In the genomic region with DNA sequence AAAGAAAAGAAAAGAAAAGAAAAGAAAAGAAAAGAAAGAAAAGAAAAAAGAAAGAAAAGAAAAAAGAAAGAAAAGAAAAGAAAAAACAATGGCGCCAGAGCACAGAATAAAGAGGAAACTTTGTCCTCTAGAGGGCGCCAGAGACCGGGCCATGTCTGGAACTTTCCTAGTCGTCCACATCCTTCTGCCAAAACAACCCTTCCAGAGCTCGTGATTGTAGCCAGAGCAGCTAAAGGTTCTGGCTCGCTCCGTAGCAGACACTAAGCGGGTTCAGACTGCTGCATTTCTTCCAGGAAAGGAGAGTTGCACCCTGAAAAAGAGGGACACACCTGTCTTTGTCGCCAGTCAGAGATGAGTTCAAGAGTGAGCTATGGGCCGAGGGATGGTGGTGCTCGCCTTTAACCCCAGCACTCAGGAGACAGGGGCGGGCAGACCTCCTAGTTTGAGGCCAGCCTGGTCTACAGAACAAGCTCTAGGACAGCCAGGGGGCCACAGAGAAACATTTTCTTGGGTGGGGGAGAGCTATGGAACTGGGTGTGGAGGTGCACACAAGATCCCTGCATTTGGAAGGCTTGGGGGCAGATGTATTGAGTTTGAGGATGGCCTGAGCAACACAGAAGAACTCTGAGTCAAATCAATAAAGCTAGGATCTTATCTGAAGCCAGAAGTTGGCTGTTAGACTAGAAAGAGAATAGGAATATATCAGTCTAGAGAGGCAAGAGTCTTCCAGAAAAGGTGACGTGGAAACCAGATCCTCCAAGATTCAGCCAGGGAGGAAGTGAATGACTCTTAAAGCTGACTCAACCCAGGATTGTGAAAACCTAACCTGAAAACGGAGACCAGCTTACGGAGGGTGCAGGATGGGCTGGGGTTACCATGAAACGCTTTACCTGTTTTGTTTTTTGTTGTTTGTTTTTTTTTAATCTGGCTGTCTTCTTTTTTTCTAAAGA, we compare ENCODE assay signal across 8 mouse cellular contexts. TPM values are rescaled to one million over a fixed set of nuclear protein-coding genes. Genes with fewer than 3 reads are reported as not detected.
DNase-seq lines count a peak whose midpoint lies in the region; ATAC-seq and TF ChIP-seq lines count a peak whose summit lies in the region.

No protein-coding gene starts in this region.

- no peak overlapping the region for H3K4me3 ChIP-seq in cortical plate, adult 2 months (ENCODE audit: insufficient read depth, low read length)

- intact Hi-C loops in left cerebral cortex, postnatal 10 days (cut with DNase I): loop anchor here (1.0 kb wide), 1 partner anchor 68 kb away; no protein-coding TSS in a partner anchor

- peak; percentile 80 for ATAC-seq in inflammation-experienced regulatory T-cells, adult 6 months
- ATAC-seq in megakaryocyte-erythroid progenitor cell, adult 5-6 weeks (replicated peaks; ENCODE audit: low FRiP score, low TSS enrichment, poor library complexity, severe bottlenecking): peak; percentile 58; the same call in 1 of the 2 replicates

- H3K27ac ChIP-seq in cortical plate, adult 2 months (ENCODE audit: insufficient read depth, low read length): no peak overlapping the region

- DNase-seq in adipocyte (ENCODE audit: low spot score): peak; percentile 97
- DNase-seq in gastrocnemius, postnatal 10 days: peak; percentile 90
- peak; percentile 81 to 86 for DNase-seq in left cerebral cortex, postnatal 10 days (ENCODE audit: extremely low spot score in 1 of 2, low spot score in 2 of 2)
- peak; percentile 92 for DNase-seq in right cerebral cortex, postnatal 14 days
- DNase-seq in yolk sac, embryonic 10.5 days (ENCODE audit: low spot score): peak; percentile 78

- no peak for TF ChIP-seq POLR2A in cortical plate, adult 2 months (IDR thresholded peaks at IDR 0.05; ENCODE audit: extremely low read depth, insufficient read depth, low read length)

- H3K4me1 ChIP-seq in cortical plate, adult 2 months (ENCODE audit: control insufficient read depth, insufficient read depth, low read length): no peaks in the 10 kb centered on the region

- peak; percentile 83 for TF ChIP-seq CTCF in cortical plate, adult 2 months (IDR thresholded peaks at IDR 0.05; ENCODE audit: extremely low read depth, insufficient read depth, low read length)

RNA-seq across cellular contexts. Expression of a gene that starts 3.1 kb away (rescaled TPM):
- polyA plus RNA-seq in cortical plate, adult 2 months (2012; rRNA removed): not detected in 2 replicates
- 10 to 100 TPM; 10.6 to 11.4 TPM for total RNA-seq in gastrocnemius, postnatal 10 days (2021)
- polyA plus RNA-seq in inflammation-experienced regulatory T-cells, adult 6 months (2017; shearing (Covaris generic)): under 1 TPM in 2 of 3 experiments, not detected in 1; 0.31 to 0.46 TPM
- total RNA-seq in left cerebral cortex, postnatal 10 days (2021): not detected
- total RNA-seq in megakaryocyte-erythroid progenitor cell, adult 5-6 weeks (2014; fragmentation: Nextera tagmentation): not detected in 2 replicates
- total RNA-seq in megakaryocyte-erythroid progenitor cell, adult 5-6 weeks (2017): not detected in 2 replicates

RNA-seq across cellular contexts. Expression of a gene that starts 47.0 kb away (rescaled TPM):
- polyA plus RNA-seq in cortical plate, adult 2 months (2012; rRNA removed): 0.09 TPM in 1 of 2 replicates, not detected in the other
- not detected for total RNA-seq in gastrocnemius, postnatal 10 days (2021)
- polyA plus RNA-seq in inflammation-experienced regulatory T-cells, adult 6 months (2017; shearing (Covaris generic)): 10 to 100 TPM; 15.2 to 21.2 (median 15.4) TPM
- total RNA-seq in left cerebral cortex, postnatal 10 days (2021): not detected
- 1.1 TPM in 1 of 2 replicates, not detected in the other for total RNA-seq in megakaryocyte-erythroid progenitor cell, adult 5-6 weeks (2014; fragmentation: Nextera tagmentation)
- 1.2 TPM in 1 of 2 replicates, not detected in the other for total RNA-seq in megakaryocyte-erythroid progenitor cell, adult 5-6 weeks (2017)

Comparison
In these comparisons a context has a peak if more than half of its experiments do, and no peak if none do; other contexts are left out.
1. RNA of a gene that starts 3.1 kb away (total RNA-seq): 10.6 to 11.4 TPM in gastrocnemius, postnatal 10 days; not detected in left cerebral cortex, postnatal 10 days and not detected in megakaryocyte-erythroid progenitor cell, adult 5-6 weeks; every median in the first group is over 10 times any median in the second.
2. Peak in every context shown above with its lines, with median percentiles within 50 percentile points of each other: DNase-seq.